Mouse (Mus musculus) lung, postnatal 14 days (tissue): ENCODE results near the gene Hhipl2.
"Not testable (repeated sequence)": the region's sequence is repeated elsewhere in the genome, so short reads cannot be mapped to it uniquely, and the experiment has no call there.

Experiments
- DNase-seq: peaks from one replicate; pipeline ENCODE4 v3.0.0; 2021

The Hhipl2 gene

DNA sequence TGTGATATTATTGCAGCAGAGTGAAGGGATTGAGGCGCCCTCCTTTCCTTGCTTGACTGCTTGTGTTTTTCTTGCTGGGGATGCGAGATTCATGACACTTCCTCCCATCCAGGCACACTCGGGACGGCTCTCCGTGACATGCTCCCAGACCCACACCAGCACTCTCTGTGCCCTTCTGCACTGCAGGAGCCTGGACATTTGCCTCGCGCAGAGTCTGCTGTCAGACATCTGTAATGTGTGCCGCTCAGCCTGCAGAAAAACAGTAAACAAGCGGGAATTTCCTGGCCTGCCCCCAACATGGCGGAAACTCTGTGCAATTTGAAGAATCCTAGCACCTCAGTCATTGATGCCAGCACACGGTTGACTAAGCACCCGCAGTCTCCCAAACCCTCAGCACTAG lies at the start of gene Hhipl2:
Hhipl2 (plus strand) TSS at position 343 of the 400 bp plus-strand sequence.
- DNase-seq = no peak

DNA sequence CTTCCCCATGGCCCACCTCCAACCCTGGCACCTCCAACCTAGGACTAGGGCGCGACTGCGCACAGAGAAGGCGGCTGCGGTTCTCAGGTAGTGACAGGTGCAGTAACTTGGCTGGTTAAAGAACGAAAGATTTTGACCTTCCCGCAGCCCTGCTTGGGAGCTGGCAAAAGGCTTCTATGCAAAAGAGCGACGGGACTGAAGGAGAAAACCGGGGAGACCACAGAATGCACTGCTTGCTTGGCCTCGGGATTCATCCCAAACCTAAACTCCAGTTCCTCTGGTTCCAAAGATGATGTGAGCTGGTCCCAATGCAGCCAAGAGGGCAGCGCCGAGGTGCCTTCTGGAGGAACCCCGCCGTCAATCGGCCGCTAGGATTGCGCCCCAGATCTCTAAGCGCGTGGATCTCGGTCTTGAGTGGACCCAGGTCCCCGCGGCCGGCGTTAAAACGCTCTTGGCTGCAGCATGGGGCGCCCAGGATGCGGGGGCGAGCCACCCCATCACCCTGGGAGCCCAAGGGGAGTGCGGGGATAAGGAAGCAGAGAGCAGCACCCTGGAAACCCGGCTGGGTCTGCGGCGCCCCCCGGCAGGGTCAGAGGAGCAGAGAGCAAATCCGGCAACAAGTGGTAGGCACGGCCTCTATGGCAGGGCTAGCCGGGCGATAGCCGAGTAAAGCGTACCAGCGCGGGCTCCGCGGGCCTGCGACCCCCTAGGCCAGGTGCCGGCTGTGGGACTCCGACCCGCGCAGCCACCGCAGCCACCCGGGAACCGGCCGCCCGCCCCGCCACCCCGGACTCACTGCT lies 49.2 kb upstream of the Hhipl2 start:
- peak; percentile 12 for DNase-seq

GRCm38 (mm10) chr1:183369427-183370014 lies 48.5 kb upstream of the Hhipl2 start, which contains the start of gene Mia3:
Mia3 (minus strand) TSS chr1:183369553.
- DNase-seq = peak; percentile 94

GRCm38 (mm10) chr1:183374728-183375127 lies 43.3 kb upstream of the Hhipl2 start:
- DNase-seq = no peak

DNA sequence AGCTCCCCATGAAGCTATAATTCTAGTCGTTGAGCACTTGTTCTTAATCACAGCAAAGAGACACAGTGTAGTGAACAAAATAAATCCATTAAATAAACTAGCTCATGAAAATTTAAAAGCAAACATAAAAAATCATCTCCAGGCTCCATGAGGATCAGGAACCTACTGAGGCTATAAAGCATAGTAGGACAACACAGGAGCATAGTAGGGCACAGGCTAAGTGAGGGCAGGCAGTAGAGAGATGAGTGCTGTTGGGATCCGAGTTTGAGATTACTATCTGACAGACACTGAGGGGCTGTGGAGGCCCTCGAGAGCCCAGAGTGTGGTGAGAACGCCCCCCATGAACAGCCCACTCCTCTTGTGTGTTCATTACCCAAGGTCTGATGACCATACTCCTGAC lies 41.0 kb upstream of the Hhipl2 start:
- DNase-seq = no peak

- DNase-seq = peak; percentile 15
Observed at GRCm38 (mm10) chr1:183378321-183378941, 39.6 kb upstream of the Hhipl2 start.

GRCm38 (mm10) chr1:183379376-183379775 lies 38.6 kb upstream of the Hhipl2 start:
- DNase-seq = not testable (repeated sequence)

DNA sequence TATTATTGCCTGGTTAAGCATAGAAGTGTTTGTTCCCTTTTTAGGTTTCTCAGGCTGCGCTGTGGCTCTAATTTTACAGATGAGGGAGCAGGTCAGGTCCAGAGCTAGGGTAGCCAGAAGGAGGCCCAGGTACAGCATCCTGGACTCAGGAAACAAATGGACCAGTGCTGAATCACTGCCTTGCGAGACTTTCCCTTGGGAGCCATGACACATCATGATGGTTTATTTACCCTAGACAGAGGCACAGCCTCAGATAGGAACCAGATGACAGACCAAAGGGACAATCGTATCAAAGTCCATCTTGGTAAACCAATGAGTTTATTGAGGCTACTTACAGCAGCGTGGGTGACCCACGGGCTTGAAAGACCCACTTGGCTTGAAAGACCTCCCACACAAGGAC lies 36.2 kb upstream of the Hhipl2 start:
- DNase-seq = no peak

DNA sequence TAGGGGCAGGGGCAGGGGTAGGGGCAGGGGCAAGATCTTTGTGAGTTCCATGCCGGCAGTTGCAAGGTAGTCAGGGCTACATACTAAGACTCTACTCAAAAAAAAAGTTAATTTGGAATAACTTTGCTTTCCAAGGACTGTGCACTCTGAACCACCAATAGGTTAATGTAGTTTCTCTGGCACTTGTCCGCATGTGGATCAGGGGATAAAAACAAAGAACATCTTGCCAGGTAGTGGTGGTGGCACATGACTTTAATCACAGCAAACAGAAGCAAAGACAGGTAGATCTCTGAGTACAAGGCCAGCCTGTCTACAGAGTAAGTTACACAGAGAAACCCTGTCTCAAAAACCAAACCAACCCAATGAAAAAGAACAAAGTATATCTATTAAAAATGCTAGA lies 35.4 kb upstream of the Hhipl2 start:
- DNase-seq = no peak

DNA sequence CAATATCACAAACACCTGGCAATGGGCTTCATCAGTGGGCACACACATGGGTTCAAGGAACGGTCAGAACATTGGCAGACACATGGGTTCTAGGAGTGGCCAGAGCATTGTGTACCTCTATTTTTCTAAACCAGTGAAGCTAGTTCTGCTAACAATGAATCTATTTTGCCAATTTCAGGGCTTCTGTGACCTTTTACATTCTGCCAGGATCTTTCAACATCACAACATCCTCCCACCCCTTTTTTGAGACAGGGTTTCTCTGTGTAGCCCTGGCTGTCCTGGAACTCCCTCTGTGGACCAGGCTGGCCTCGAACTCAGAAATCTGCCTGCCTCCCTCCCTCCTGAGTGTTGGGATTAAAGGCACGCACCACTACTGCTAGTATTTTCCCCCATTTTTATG lies 30.6 kb upstream of the Hhipl2 start:
- not testable (repeated sequence) for DNase-seq

DNA sequence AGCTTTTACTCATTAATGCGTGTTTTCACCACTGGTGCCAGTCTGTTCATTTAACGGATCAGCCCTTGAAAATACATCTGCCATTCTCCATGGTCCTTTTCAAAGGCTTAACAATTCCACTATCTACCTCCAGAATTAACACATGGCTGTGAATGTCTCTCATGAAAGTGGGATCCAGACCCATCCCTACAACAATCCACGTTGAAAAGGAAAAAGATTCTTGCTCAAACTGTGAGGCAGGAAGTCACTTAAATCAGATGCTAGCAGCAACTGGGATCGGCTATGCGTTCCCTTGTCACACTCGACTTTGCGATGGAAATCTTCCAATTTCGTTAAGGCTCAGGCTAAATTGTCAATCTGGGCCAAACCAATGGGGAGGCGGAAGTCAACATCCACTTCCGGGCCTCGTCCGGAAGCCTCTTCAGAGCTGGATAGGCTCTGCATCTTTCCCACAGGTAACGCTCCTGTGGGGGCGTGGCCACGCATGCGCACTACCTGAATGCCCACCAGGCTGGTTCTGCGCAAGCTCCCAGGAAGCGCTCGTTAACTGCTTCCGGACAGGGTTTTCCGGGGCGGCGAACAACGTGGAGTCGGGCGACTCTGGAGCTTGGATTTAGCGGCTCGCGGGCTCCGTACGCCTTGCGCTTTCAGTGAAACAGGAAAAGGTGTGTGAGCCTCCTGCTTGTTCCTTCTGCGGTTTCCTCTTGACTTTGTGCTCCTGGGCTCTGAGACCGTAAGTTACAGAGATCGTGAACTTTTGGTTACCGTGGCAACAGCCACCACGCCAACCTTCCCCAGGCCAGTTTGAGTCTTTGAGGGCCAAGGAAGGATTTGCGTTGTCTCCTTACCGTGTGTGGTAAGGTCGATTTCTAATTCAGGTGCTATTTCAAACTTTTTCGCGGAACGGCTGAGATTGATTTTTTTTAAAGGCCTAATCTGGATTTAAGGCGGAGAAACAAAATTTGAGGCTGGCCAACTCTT lies 29.3 kb upstream of the Hhipl2 start, which contains the start of gene Taf1a:
Taf1a (plus strand) TSS at position 556 of the 981 bp plus-strand sequence.
- DNase-seq = peak; percentile 90

- no peak for DNase-seq
Observed at GRCm38 (mm10) chr1:183403396-183403795, 14.6 kb upstream of the Hhipl2 start.

DNA sequence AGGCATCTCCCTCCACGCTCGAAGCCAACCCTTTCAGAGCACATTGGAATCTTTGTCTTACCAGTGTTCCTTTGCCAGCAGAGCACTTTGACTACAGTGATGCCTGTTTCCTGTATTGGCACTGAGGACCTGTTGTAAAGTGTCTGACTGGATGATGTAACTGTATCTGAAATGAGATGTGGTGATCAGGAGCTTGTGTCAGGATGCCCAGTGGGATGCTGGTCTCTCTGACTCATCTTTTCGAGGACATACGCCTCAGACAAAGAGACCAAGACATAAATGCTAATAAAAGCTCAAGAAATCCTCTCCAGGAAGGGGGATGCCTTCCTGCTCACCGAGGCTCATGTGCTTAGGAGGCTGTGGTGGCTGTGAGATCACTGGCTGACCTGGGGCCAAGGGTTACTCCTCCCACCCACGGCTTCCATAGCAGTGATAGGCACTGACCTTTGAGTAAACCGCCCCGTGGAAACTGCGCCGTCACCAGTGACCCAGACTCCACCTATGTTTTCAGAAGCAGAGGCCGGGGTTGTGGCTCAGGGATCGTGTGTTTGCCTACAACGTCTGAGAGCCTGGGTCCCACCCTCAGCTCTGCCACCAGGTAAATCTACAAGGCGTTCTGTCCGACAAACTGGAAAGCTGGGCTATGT lies 3.8 kb upstream of the Hhipl2 start:
- DNase-seq = no peak

DNA sequence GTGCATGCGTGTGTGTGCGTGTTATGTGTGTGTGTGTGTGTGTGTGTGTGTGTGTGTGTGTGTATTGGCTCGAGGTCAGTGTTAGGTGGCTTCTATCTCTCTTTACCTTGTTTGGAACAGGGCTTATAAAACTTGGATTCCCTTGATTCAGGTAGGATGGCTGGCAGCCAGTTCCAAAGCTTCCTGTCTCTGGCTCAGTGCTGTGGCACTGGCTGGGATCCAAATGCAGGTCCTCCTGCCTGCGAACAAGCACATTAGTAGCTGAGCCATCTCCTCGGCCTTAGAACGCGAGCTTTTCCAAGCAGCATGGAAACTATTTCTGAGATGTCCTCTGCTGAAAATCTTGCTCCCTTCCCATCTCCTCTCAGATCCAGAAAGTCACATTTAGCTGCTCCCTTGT lies 1.7 kb downstream of the Hhipl2 start:
- DNase-seq = no peak

DNA sequence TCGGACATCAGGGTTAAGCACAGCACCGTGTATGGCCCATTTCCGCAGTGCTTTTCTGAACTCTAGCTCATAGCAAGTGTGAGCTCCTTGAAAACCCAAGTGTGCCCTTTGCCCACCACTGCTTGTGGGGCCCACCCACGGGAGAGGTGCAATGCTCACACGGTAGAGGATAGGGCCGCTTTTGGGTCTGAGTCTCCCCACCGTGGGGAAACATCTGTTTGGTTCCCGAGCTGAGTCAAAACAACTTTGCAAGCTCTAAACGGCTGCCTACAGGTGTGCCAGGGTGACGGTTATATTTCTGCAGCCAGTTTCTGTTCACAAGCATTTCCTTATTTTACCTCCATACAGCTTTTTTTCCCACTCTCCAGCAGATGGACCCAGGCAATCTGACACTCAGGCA lies 2.3 kb downstream of the Hhipl2 start:
- no peak for DNase-seq

- no peak for DNase-seq
Observed at GRCm38 (mm10) chr1:183424100-183424499, 6.1 kb downstream of the Hhipl2 start.

GRCm38 (mm10) chr1:183434918-183435317 lies 16.9 kb downstream of the Hhipl2 start:
- DNase-seq = no peak

GRCm38 (mm10) chr1:183439036-183439435 lies 21.0 kb downstream of the Hhipl2 start:
- peak; percentile 83 for DNase-seq

DNA sequence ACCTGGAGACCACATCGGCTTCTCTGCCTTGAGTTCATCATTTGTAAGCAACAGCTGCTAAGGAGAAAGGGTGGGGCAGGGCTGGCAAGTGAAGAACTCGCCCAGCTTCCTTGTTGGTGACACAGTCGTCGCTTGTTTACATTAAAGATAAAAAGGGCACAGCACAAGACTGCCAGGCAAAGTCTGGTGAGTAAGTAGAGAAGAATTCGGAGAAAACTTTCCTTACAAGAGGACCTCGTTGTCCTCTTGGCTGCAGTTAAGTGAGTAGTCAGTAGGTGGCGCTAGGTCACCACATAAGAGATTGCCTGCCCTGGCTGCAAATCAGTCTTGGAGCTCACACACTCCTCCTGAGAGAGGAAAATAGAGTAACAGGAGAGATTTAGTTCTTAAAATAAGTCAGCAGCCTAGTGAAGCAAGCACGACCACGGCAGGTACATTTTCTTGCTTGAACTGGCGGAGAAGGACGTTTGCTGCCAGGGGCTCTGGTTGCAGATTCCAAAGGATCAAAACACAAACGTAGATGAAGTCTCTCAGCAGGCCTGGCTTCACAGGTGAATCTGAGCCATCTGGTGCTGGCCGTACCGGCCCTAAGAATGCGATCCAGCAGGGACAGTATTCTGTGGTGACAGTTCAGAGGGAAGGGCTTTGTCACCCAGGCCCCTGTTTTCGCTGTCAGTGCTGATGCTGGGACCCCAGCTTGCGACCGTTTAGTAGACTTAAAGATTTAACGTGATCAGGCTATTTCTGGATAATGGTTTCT lies 24.2 kb downstream of the Hhipl2 start:
- DNase-seq = peak; percentile 83

- no peak for DNase-seq
Observed at GRCm38 (mm10) chr1:183453066-183453465, 35.1 kb downstream of the Hhipl2 start.
